Mouse (Mus musculus): ENCODE measurements around the gene Csf3.
"Not testable (repeated sequence)": the region's sequence is repeated elsewhere in the genome, so short reads cannot be mapped to it uniquely, and the experiment has no call there.

Gene Csf3

GRCm38 (mm10) chr11:98734020-98734419 is 33.0 kb downstream of the Csf3 start:
- DNase-seq: peak in 1 of 2 experiments; percentile 29

GRCm38 (mm10) chr11:98735111-98735510 is 34.0 kb downstream of the Csf3 start:
- no peak for DNase-seq

- no peak for DNase-seq
Observed at GRCm38 (mm10) chr11:98736176-98736575, 35.1 kb downstream of the Csf3 start.

GRCm38 (mm10) chr11:98737220-98737619 is 36.2 kb downstream of the Csf3 start:
- DNase-seq: not testable (repeated sequence)

GRCm38 (mm10) chr11:98738428-98738911 is 37.4 kb downstream of the Csf3 start:
- no peak for DNase-seq

- no peak for DNase-seq
Observed at GRCm38 (mm10) chr11:98738925-98739324, 37.9 kb downstream of the Csf3 start.

- DNase-seq: peak; percentile 42 to 61
Observed at GRCm38 (mm10) chr11:98740026-98740392, 38.9 kb downstream of the Csf3 start.

GRCm38 (mm10) chr11:98740393-98741050 is 39.5 kb downstream of the Csf3 start, which contains the start of gene Thra:
Gene Thra (plus strand): TSS chr11:98740638.
- DNase-seq: peak; percentile 76 to 82

- DNase-seq: no peak
Observed at GRCm38 (mm10) chr11:98741051-98741620, 40.1 kb downstream of the Csf3 start.

- DNase-seq: peak; percentile 88 to 94
Observed at GRCm38 (mm10) chr11:98741622-98742396, 40.7 kb downstream of the Csf3 start.

GRCm38 (mm10) chr11:98742397-98743291 is 41.6 kb downstream of the Csf3 start:
- peak; percentile 44 to 59 for DNase-seq

- peak; percentile 88 to 93 for DNase-seq
Observed at GRCm38 (mm10) chr11:98743655-98744345, 42.7 kb downstream of the Csf3 start.

- peak; percentile 62 to 74 for DNase-seq
Observed at GRCm38 (mm10) chr11:98744456-98745019, 43.5 kb downstream of the Csf3 start.

GRCm38 (mm10) chr11:98745932-98746853 is 45.1 kb downstream of the Csf3 start:
- no peak for DNase-seq

GRCm38 (mm10) chr11:98746855-98747693 is 46.0 kb downstream of the Csf3 start:
- peak; percentile 81 to 88 for DNase-seq

- no peak for DNase-seq
Observed at GRCm38 (mm10) chr11:98747804-98748505, 46.9 kb downstream of the Csf3 start.

GRCm38 (mm10) chr11:98748506-98749416 is 47.7 kb downstream of the Csf3 start:
- DNase-seq: peak; percentile 48 to 64

- DNase-seq: peak; percentile 47 to 56
Observed at GRCm38 (mm10) chr11:98749716-98750115, 48.7 kb downstream of the Csf3 start.

All from kidney, postnatal 4 days (tissue).